Mouse (Mus musculus) cerebellum, postnatal 14 days (tissue): ENCODE results near the gene Ralbp1.

Source experiments
- DNase-seq, 2 experiments: peaks; one replicate each; pipeline ENCODE4 v3.0.0; 2021; ENCODE audit warnings: mixed read lengths in 2 of 2

The Ralbp1 gene

GRCm38 (mm10) chr17:65889476-65889875 is 3.9 kb upstream of the Ralbp1 start:
- DNase-seq, result no peak

- DNase-seq, result no peak
These were observed 973 bp upstream of the Ralbp1 start for GRCm38 (mm10) chr17:65886571-65886970.

GRCm38 (mm10) chr17:65885398-65885696 is 251 bp downstream of the Ralbp1 start:
- no peak for DNase-seq

GRCm38 (mm10) chr17:65884691-65885397 is 754 bp downstream of the Ralbp1 start:
- DNase-seq, result peak; percentile 99 to 100

GRCm38 (mm10) chr17:65884061-65884669 is 1.4 kb downstream of the Ralbp1 start:
- no peak for DNase-seq

GRCm38 (mm10) chr17:65877026-65877425 is 8.6 kb downstream of the Ralbp1 start:
- no peak for DNase-seq

GRCm38 (mm10) chr17:65873834-65874233 is 11.8 kb downstream of the Ralbp1 start:
- DNase-seq, result no peak

GRCm38 (mm10) chr17:65873156-65873555 is 12.4 kb downstream of the Ralbp1 start:
- DNase-seq, result no peak

GRCm38 (mm10) chr17:65872652-65873051 is 12.9 kb downstream of the Ralbp1 start:
- DNase-seq, result peak; percentile 57 to 75

GRCm38 (mm10) chr17:65872051-65872450 is 13.5 kb downstream of the Ralbp1 start:
- no peak for DNase-seq

- DNase-seq, result no peak
These were observed 14.0 kb downstream of the Ralbp1 start for GRCm38 (mm10) chr17:65871641-65872041.

GRCm38 (mm10) chr17:65870146-65870545 is 15.5 kb downstream of the Ralbp1 start:
- peak; percentile 80 to 93 for DNase-seq

- DNase-seq, result no peak
These were observed 15.9 kb downstream of the Ralbp1 start for GRCm38 (mm10) chr17:65869720-65870119.

GRCm38 (mm10) chr17:65867996-65868395 is 17.6 kb downstream of the Ralbp1 start:
- DNase-seq, result no peak

GRCm38 (mm10) chr17:65866201-65866600 is 19.4 kb downstream of the Ralbp1 start:
- no peak for DNase-seq

GRCm38 (mm10) chr17:65865265-65865664 is 20.3 kb downstream of the Ralbp1 start:
- no peak for DNase-seq

- DNase-seq, result peak; percentile 51 to 64
These were observed 20.9 kb downstream of the Ralbp1 start for GRCm38 (mm10) chr17:65864742-65865141.

- no peak for DNase-seq
These were observed 21.8 kb downstream of the Ralbp1 start for GRCm38 (mm10) chr17:65863830-65864229.

- DNase-seq, result peak; percentile 51 to 58
These were observed 23.0 kb downstream of the Ralbp1 start for GRCm38 (mm10) chr17:65862579-65862978.

GRCm38 (mm10) chr17:65857617-65858016 is 28.0 kb downstream of the Ralbp1 start:
- DNase-seq, result no peak

- DNase-seq, result no peak
These were observed 31.6 kb downstream of the Ralbp1 start for GRCm38 (mm10) chr17:65854006-65854405.

GRCm38 (mm10) chr17:65853326-65853725 is 32.3 kb downstream of the Ralbp1 start:
- DNase-seq, result no peak

GRCm38 (mm10) chr17:65851749-65852148 is 33.8 kb downstream of the Ralbp1 start:
- DNase-seq, result no peak

GRCm38 (mm10) chr17:65850487-65850886 is 35.1 kb downstream of the Ralbp1 start:
- DNase-seq, result no peak
